Mouse (Mus musculus) embryo, embryonic 10.5 days (tissue): Measurements from ENCODE around the gene Slc45a1.

ENCODE experiments used
- DNase-seq: peaks from one replicate; pipeline ENCODE4 v3.0.0-alpha.2; 2015; ENCODE audit warnings: low spot score

The Slc45a1 gene

GRCm38 (mm10) chr4:150659926-150660610 is 8.1 kb upstream of the Slc45a1 start:
- no peak for DNase-seq

DNA sequence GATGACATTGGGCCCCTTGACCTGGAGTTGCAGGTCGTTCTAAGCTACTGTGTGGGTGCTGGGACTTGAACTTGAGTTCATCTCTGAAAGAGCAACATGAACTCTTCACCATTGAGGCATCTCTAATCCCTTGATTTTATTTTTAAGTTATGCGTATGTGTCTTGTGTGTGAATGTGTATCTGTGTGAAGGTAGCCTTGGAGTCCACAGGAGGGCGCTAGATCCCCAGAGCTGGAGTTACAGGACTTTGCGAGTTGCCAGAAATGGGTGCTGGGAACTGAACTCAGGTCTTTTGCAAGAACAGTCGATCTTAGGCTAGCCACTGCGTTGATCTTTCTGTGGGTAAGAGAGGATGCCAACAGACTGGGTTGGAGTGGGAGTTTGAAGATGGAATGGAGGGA is 4.5 kb upstream of the Slc45a1 start:
- no peak for DNase-seq

GRCm38 (mm10) chr4:150655989-150656388 is 4.0 kb upstream of the Slc45a1 start:
- peak; percentile 87 for DNase-seq

DNA sequence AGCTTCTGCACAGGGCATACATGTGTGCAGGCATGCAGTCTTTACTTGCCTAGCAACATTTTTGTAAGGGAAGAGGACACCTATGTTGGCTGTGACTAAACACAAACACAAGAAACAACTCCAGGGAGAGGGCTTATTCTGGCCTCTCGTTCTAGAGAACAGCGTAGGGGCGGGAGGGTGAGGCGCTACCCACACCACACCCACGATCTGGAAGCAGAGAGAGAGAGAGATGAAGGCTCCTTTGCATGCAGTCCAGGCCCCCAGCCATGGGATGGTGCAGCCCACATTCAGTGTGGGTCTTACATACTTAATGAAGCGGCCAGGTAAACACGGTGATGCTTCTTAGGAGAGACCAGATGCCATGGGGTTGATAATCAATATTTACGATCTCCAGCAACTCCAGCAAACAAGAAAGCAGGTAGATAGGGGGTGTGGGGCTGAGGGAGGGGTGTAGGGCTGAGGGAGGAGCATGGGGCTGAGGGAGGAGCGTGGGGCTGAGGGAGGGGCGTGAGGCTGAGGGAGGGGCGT is 1.2 kb upstream of the Slc45a1 start:
- no peak for DNase-seq

GRCm38 (mm10) chr4:150649327-150649726 is 2.6 kb downstream of the Slc45a1 start:
- no peak for DNase-seq

GRCm38 (mm10) chr4:150644299-150644698 is 7.7 kb downstream of the Slc45a1 start:
- DNase-seq = no peak

GRCm38 (mm10) chr4:150636635-150637034 is 15.3 kb downstream of the Slc45a1 start:
- no peak for DNase-seq

DNA sequence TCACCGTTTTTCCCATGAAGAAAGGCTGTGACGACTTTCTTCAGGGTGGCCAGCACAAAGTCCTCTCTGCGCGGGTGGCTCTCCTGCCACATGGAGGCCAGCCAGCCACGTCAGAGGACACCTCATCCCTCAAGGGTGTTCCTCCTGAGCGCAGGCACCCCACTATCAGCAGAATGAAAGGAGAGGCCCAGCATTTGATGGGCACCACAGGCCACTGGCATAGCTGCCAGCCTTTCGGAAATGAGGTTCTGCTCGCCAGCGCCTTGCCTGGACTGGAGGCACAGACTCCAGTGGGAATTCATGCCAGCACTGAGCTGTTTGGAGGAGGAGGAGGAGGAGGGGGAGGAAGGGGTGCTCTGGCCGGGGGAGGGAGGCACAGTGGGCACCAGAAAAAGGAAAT is 16.4 kb downstream of the Slc45a1 start:
- no peak for DNase-seq

DNA sequence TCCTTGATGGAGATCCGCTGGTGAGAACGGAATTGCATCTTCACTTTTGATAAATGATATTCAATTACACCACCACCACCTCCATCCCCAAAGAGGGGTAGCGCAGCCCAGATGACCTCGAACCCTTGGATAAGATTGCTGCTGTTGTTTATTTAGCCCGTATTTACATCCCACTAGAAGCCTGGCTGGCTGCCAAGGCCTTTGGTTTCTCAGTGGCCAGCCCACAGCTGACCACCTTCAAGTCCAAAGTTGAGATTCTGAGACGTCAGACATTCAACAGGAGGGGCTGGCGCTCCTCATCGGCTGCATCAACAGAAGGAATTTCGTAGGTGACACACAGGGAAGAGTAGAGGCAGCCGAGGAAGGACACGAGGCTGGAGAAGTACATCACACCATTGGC is 22.7 kb downstream of the Slc45a1 start:
- no peak for DNase-seq

DNA sequence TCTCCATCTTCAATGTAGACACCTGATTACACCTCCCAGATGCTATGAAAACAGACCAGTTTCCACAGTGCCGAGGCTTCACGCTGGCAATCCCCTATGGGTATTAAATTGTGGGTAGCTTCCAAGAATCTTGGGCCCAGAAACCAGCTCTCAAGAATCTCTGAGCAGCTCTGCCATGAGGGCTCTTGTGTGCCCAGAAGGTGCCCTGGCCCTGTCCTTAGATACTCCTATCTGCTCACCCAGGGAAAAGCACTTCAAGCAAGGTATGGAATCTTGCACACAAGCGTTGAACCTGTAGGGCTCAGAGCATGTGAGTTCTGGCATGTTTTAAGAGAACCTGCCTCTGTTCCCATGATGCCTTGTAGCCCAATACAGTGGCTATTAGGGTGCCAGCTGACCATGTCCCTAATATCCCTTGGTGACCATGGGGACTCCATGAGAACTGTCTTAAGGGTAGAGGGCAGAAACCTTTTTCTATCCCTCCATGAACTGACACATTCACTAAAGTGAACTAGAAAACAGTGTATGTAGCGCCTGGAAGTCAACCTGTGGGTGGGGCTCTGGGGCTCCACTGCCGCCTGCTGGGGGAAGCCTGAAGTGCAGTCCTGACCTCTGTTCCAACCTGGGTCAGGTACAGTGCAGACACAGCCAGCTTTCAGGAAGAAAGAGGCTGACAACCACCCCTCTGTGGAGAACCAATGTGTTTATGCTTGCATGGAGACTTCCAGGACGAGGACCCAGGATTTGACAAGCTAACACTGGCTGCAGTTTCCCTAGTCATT is 25.8 kb downstream of the Slc45a1 start:
- peak; percentile 53 for DNase-seq

DNA sequence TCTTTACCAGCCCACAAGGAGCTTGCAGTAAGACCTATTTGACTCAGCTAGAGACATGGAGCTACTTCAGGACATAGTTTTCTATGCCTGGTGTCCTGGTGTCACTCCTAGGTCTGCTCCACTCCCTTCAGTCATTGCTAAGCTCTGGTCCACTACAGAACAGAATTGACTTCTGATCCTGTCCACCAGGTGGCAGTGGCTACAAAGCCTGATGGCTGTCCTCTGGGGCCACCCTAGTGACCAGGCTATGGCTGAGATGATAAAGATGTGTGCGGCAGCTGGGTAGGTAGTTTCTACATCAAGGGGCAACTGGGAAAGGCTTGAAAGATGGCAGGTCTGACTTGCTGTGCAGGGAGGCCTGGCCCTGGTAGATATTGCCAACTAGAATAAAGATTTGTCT is 26.5 kb downstream of the Slc45a1 start:
- peak; percentile 83 for DNase-seq

- DNase-seq = no peak
Measured at GRCm38 (mm10) chr4:150624933-150625332, 27.0 kb downstream of the Slc45a1 start.

- DNase-seq = no peak
Measured at GRCm38 (mm10) chr4:150624214-150624823, 27.7 kb downstream of the Slc45a1 start.

DNA sequence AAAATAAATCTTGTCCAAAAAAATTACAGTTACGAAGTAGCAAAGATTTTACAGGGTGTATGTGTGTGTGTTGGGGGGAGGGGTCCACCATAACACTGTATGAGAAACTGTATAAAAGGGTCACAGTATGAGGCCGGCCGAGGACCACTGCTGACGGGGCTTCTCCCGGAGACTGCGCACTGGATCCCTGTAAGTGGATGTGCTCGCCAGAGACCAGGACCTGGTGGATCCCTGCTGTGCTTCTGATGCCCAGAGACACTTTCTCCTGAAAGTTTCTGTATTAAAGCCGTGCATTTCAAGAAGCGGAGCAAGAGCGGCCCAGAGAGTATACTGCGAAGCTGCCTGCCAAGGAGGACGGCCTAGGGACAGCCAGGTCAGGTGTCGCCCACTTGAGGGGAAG is 29.3 kb downstream of the Slc45a1 start:
- no peak for DNase-seq

- no peak for DNase-seq
Measured at GRCm38 (mm10) chr4:150619011-150619410, 33.0 kb downstream of the Slc45a1 start.

DNA sequence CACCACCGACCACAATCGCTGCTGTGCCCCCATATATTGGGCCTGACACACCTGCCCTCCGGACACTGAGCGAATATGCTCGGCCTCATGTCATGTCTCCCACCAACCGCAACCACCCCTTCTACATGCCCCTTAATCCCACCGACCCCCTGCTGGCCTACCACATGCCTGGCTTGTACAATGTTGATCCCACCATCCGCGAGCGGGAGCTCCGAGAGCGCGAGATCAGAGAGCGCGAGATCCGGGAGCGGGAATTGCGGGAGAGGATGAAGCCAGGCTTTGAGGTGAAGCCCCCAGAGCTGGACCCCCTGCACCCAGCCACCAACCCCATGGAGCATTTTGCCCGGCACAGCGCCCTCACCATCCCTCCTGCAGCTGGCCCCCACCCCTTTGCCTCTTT is 35.1 kb downstream of the Slc45a1 start:
- no peak for DNase-seq

DNA sequence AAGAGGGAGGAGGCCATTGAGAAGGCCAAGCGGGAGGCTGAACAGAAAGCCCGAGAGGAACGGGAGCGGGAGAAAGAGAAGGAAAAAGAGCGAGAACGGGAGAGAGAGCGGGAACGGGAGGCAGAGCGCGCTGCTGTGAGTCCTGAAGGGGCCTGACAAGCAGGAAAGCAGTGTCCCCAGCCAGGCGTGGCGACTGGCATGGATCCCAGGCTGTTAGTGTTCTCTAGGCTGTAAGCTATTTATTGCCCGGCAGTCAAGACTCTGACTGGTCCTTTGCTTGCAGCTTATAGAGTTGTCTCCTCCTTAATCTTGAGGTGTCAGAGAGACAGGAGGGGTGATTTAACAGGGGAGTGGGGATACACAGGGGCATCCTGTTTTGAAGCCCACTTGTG is 35.9 kb downstream of the Slc45a1 start:
- DNase-seq = no peak

DNA sequence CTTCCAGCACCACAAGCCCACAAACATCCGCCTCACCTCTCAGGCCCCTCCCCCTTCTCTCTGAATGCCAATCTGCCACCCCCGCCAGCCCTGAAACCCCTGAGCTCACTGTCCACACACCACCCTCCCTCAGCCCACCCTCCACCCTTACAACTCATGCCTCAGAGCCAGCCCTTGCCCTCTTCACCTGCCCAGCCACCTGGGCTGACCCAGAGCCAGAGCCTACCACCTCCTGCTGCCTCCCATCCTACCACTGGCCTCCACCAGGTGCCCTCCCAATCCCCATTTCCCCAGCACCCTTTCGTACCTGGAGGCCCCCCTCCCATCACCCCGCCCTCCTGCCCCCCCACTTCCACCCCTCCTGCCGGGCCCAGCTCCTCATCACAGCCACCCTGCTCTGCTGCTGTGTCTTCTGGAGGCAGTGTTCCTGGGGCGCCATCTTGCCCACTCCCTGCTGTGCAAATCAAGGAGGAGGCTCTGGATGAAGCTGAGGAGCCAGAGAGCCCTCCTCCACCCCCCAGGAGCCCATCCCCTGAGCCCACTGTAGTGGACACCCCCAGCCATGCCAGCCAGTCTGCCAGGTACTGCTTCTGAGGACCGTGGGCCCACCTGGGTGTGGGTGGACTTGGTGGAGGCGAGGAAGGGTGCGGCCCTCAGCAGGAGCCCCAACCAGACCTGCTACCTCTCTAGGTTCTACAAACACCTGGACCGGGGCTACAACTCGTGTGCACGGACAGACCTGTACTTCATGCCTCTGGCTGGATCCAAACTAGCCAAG is 36.5 kb downstream of the Slc45a1 start:
- no peak for DNase-seq

DNA sequence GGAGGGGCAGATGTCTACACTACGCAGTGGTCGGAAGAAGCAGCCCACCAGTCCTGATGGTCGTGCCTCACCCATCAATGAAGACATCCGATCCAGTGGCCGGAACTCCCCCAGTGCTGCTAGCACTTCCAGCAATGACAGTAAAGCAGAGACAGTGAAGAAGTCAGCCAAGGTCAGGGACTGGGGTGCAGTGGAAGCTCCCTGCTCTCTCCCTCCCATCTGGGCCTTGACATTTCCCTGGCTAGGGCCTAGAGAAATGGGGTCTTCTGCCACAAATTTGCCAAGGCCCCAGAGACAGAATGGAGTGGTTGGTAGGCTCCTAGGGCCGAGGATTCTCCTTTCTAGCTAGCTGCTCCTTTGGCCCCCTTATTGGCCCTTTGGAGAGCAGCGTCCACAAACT is 38.3 kb downstream of the Slc45a1 start:
- DNase-seq = no peak

GRCm38 (mm10) chr4:150608670-150609069 is 43.3 kb downstream of the Slc45a1 start:
- DNase-seq = no peak

GRCm38 (mm10) chr4:150606449-150607161 is 45.4 kb downstream of the Slc45a1 start:
- peak; percentile 48 for DNase-seq

- no peak for DNase-seq
Measured at GRCm38 (mm10) chr4:150605804-150606203, 46.2 kb downstream of the Slc45a1 start.
